In genomic region chr3:127827123-127827522, GRCm38 (mm10) we compare ENCODE assay signal across 8 mouse cellular contexts. TPM values are rescaled to one million over a fixed set of nuclear protein-coding genes. Genes with fewer than 3 reads are reported as not detected.
DNase-seq lines count a peak whose midpoint lies in the region; ATAC-seq lines count a peak whose summit lies in the region.

No protein-coding gene starts in this region.

- no peaks in the 10 kb centered on the region for H3K27me3 ChIP-seq in embryonic facial prominence, embryonic 14.5 days (replicated peaks; ENCODE audit: control insufficient read depth, insufficient read depth, low read length)
- no peaks in the 10 kb centered on the region for H3K27me3 ChIP-seq in embryonic facial prominence, embryonic 10.5 days (replicated peaks; ENCODE audit: low read depth, poor library complexity, severe bottlenecking)
- H3K27me3 ChIP-seq in heart, embryonic 11.5 days (ENCODE audit: control insufficient read depth, insufficient read depth, low read length) = no peaks in the 10 kb centered on the region

- peak; percentile 22 for DNase-seq in embryonic facial prominence, embryonic 14.5 days (ENCODE audit: low spot score)
- DNase-seq in embryonic facial prominence, embryonic 10.5 days (ENCODE audit: low spot score) = no peak
- peak; percentile 25 for DNase-seq in kidney, adult 18-20 months
- peak; percentile 49 for DNase-seq in mesoderm, embryonic 11.5 days (ENCODE audit: low read depth, low spot score)
- DNase-seq in spleen, adult 18-20 months = no peak
- DNase-seq in MN1 (ENCODE audit: low spot score) = no peak
- DNase-seq in cerebellum, adult 9-11 months = no peak

- peaks cover 8% of the 10 kb centered on the region; the same call in 1 of the 2 replicates for H3K36me3 ChIP-seq in embryonic facial prominence, embryonic 14.5 days (ENCODE audit: control insufficient read depth, insufficient read depth, low read length)
- peaks cover 12% of the 10 kb centered on the region for H3K36me3 ChIP-seq in embryonic facial prominence, embryonic 10.5 days (replicated peaks)
- H3K36me3 ChIP-seq in heart, embryonic 11.5 days (ENCODE audit: control insufficient read depth, insufficient read depth, low read length) = no peaks in the 10 kb centered on the region

- H3K4me2 ChIP-seq in embryonic facial prominence, embryonic 14.5 days (ENCODE audit: low read depth, low read length) = no peak overlapping the region
- no peak overlapping the region for H3K4me2 ChIP-seq in heart, embryonic 11.5 days

- H3K27ac ChIP-seq in embryonic facial prominence, embryonic 14.5 days (replicated peaks; ENCODE audit: low read depth, low read length) = no peak overlapping the region
- no peak overlapping the region for H3K27ac ChIP-seq in embryonic facial prominence, embryonic 10.5 days (replicated peaks)
- 0 out of 2 replicates have a peak overlapping the region, but pooled peaks have one; percentile 7 for H3K27ac ChIP-seq in heart, embryonic 11.5 days (ENCODE audit: low read depth, low read length)

- ATAC-seq in embryonic facial prominence, embryonic 14.5 days (ENCODE audit: low read depth) = peak; percentile 54; the same call in 1 of the 2 replicates
- ATAC-seq in heart, embryonic 11.5 days (replicated peaks; ENCODE audit: insufficient number of reproducible peaks, low FRiP score, low TSS enrichment) = no peak; the same call in 1 of the 2 replicates

- no peak overlapping the region for H3K4me3 ChIP-seq in embryonic facial prominence, embryonic 14.5 days (ENCODE audit: low read depth, low read length)
- H3K4me3 ChIP-seq in embryonic facial prominence, embryonic 10.5 days = no peak overlapping the region
- H3K4me3 ChIP-seq in heart, embryonic 11.5 days (ENCODE audit: low read depth, low read length) = no peak overlapping the region

- H3K4me1 ChIP-seq in embryonic facial prominence, embryonic 14.5 days (ENCODE audit: control insufficient read depth, insufficient read depth, low read length) = no peaks in the 10 kb centered on the region; the same call in 1 of the 2 replicates
- peaks cover 16% of the 10 kb centered on the region for H3K4me1 ChIP-seq in embryonic facial prominence, embryonic 10.5 days
- H3K4me1 ChIP-seq in heart, embryonic 11.5 days (ENCODE audit: control insufficient read depth, insufficient read depth, low read length) = peaks cover 9% of the 10 kb centered on the region; the same call in 1 of the 2 replicates

- H3K9me3 ChIP-seq in embryonic facial prominence, embryonic 14.5 days (ENCODE audit: control insufficient read depth, low read length) = no peaks in the 10 kb centered on the region
- H3K9me3 ChIP-seq in embryonic facial prominence, embryonic 10.5 days = no peaks in the 10 kb centered on the region
- H3K9me3 ChIP-seq in heart, embryonic 11.5 days (replicated peaks; ENCODE audit: control insufficient read depth, low read length) = no peaks in the 10 kb centered on the region

- WGBS in embryonic facial prominence, embryonic 14.5 days = 43% methylated on average over 7 of the region's 7 CpGs
- 59% methylated on average over 7 of the region's 7 CpGs for WGBS in embryonic facial prominence, embryonic 10.5 days
- WGBS in heart, embryonic 11.5 days (ENCODE audit: insufficient replicate concordance) = 15% methylated on average over 7 of the region's 7 CpGs

- no peak overlapping the region for H3K9ac ChIP-seq in embryonic facial prominence, embryonic 14.5 days (ENCODE audit: low read depth, low read length)
- no peak overlapping the region for H3K9ac ChIP-seq in heart, embryonic 11.5 days (ENCODE audit: low read depth, low read length)

RNA-seq across cellular contexts. Expression of gene Ap1ar, which starts 10.2 kb away (rescaled TPM):
- 36.2 and 40.9 TPM in 2 replicates for polyA plus RNA-seq in embryonic facial prominence, embryonic 14.5 days (2014; fragmentation: Nextera tagmentation; extraction: Ambion mirVana)
- polyA plus RNA-seq in embryonic facial prominence, embryonic 10.5 days (2016; fragmentation: Nextera tagmentation; extraction: Ambion mirVana) = 60.6 and 64.6 TPM in 2 replicates
- polyA plus RNA-seq in heart, embryonic 11.5 days (2014; fragmentation: Nextera tagmentation; extraction: Ambion mirVana) = 32.0 and 34.5 TPM in 2 replicates

RNA-seq across cellular contexts. Expression of gene Tifa, which starts 37.5 kb away (rescaled TPM):
- polyA plus RNA-seq in embryonic facial prominence, embryonic 14.5 days (2014; fragmentation: Nextera tagmentation; extraction: Ambion mirVana) = 4.2 and 5.6 TPM in 2 replicates
- 1.6 and 1.9 TPM in 2 replicates for polyA plus RNA-seq in embryonic facial prominence, embryonic 10.5 days (2016; fragmentation: Nextera tagmentation; extraction: Ambion mirVana)
- polyA plus RNA-seq in heart, embryonic 11.5 days (2014; fragmentation: Nextera tagmentation; extraction: Ambion mirVana) = 3.3 and 3.4 TPM in 2 replicates

RNA-seq across cellular contexts. Expression of gene Alpk1, which starts 46.8 kb away (rescaled TPM):
- polyA plus RNA-seq in embryonic facial prominence, embryonic 14.5 days (2014; fragmentation: Nextera tagmentation; extraction: Ambion mirVana) = 1.2 and 1.3 TPM in 2 replicates
- polyA plus RNA-seq in embryonic facial prominence, embryonic 10.5 days (2016; fragmentation: Nextera tagmentation; extraction: Ambion mirVana) = 0.60 and 0.83 TPM in 2 replicates
- polyA plus RNA-seq in heart, embryonic 11.5 days (2014; fragmentation: Nextera tagmentation; extraction: Ambion mirVana) = 0.72 and 1.2 TPM in 2 replicates

Comparison
In these comparisons a context has a peak if more than half of its experiments do, and no peak if none do; other contexts are left out.
1. DNase-seq: peak in embryonic facial prominence, embryonic 14.5 days (single experiment), kidney, adult 18-20 months (single experiment) and mesoderm, embryonic 11.5 days (single experiment); none in embryonic facial prominence, embryonic 10.5 days (single experiment), spleen, adult 18-20 months (0 of 2), MN1 (single experiment) and cerebellum, adult 9-11 months (single experiment).